Mouse (Mus musculus): ENCODE measurements around the gene Erbb2. TPM values are rescaled to one million over a fixed set of nuclear protein-coding genes. Genes with fewer than 3 reads are reported as not detected.

Erbb2 gene
- polyA plus RNA-seq, 1 experiment, result 105 TPM

DNA sequence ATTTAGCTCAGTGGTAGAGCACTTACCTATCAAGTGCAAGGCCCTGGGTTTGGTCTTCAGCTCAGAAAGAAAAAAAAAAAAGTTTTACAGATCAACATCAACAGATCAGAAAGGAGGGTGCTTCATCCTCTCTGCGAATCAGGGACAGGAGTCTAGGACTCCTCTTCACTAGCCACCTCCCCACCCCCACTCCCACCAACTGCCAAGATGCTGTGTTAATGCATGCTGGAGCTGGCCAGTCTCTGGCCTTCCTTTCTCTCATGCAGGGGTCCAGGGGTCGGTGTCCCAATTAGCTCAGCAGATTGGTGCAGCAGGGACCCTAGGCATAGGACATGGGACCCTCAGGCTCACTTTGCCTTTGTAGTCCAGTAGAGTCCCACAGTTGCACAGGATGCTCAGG is 41.7 kb upstream of the Erbb2 start:
- no peaks in the 10 kb centered on the region for H3K27me3 ChIP-seq (ENCODE audit: control insufficient read depth, insufficient read depth, low read length)
- H3K4me1 ChIP-seq (ENCODE audit: control insufficient read depth, insufficient read depth, insufficient read length, low read length), result no peaks in the 10 kb centered on the region
- TF ChIP-seq POLR2A (IDR thresholded peaks at IDR 0.05; ENCODE audit: low read depth, low read length) (no peak), CTCF (IDR thresholded peaks at IDR 0.05; ENCODE audit: extremely low read depth, insufficient read length, insufficient replicate concordance, low read depth, low read length) (no peak)
- H3K36me3 ChIP-seq (ENCODE audit: control insufficient read depth, insufficient read depth, low read length), result peaks cover 14% of the 10 kb centered on the region
- no peak overlapping the region for H3K27ac ChIP-seq (ENCODE audit: insufficient read depth, low read depth, low read length)
- WGBS, result 94% methylated on average over 2 of the region's 2 CpGs
- H3K4me3 ChIP-seq (ENCODE audit: low read depth, low read length), result no peak overlapping the region

DNA sequence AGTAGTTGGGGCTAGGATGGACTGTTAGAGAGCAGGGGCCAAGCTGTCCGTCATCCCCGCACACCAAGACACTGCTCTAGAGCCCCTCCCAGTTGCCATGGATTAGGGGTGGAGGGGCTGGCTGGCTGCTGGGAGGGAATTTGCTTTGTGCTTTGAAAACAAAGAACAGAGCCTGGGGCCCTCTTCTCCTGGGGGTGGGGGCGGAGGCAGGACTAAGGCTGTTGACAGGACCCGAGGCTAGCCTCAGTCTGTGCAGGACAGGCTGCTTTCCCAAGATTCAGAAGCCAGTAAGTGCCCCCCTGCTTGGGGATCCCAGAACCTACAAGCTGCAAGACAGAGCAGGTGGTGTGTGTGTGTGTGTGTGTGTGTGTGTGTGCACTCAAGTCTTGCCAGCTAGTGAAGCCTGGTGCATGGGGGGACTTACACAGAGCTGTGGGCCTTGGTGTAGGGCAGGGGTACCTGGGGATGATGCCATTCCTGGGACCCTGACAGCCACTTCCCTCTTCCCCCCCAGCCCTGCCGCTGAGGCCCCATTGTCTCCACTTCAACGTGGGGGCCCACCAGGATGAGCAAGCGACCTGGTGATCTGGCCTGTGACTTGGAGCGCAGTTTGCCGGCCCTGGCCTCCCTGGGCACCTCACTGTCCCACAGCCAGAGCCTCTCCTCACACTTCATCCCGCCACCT is 40.6 kb upstream of the Erbb2 start:
- Histone ChIP-seq H3K27me3 (ENCODE audit: control insufficient read depth, insufficient read depth, low read length) (no peaks in the 10 kb centered on the region), H3K4me1 (ENCODE audit: control insufficient read depth, insufficient read depth, insufficient read length, low read length) (no peaks in the 10 kb centered on the region), H3K27ac (ENCODE audit: insufficient read depth, low read depth, low read length) (no peak overlapping the region), H3K4me3 (ENCODE audit: low read depth, low read length) (no peak overlapping the region), H3K36me3 (ENCODE audit: control insufficient read depth, insufficient read depth, low read length) (peaks cover 24% of the 10 kb centered on the region)
- TF ChIP-seq CTCF (IDR thresholded peaks at IDR 0.05; ENCODE audit: extremely low read depth, insufficient read length, insufficient replicate concordance, low read depth, low read length), result no peak
- TF ChIP-seq POLR2A (IDR thresholded peaks at IDR 0.05; ENCODE audit: low read depth, low read length), result no peak
- WGBS, result 77% methylated on average over 10 of the region's 10 CpGs

DNA sequence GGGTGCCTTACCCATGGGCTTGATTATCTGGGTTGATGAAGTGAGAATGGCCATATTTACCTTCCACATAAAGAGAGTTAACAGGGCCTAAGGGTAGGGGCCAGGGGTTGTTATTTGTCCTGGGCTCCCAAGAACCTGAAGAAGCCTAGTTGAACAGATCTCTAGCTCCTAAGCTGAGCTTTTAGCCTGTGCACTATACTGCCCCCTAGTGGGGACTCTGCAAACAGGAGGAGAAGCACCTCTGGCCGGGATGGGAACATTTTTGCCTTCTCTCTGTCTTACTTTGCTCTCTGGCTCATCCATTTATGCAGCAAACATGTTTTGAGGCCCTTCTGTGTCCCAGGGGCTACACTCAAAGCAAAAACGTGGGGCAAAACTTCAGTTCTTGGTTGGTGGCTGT is 39.9 kb upstream of the Erbb2 start:
- Histone ChIP-seq H3K4me3 (ENCODE audit: low read depth, low read length) (no peak overlapping the region), H3K4me1 (ENCODE audit: control insufficient read depth, insufficient read depth, insufficient read length, low read length) (no peaks in the 10 kb centered on the region), H3K36me3 (ENCODE audit: control insufficient read depth, insufficient read depth, low read length) (peaks cover 31% of the 10 kb centered on the region), H3K27ac (ENCODE audit: insufficient read depth, low read depth, low read length) (no peak overlapping the region), H3K27me3 (ENCODE audit: control insufficient read depth, insufficient read depth, low read length) (no peaks in the 10 kb centered on the region)
- WGBS, result 6% methylated on average over 2 of the region's 2 CpGs
- TF ChIP-seq CTCF (IDR thresholded peaks at IDR 0.05; ENCODE audit: extremely low read depth, insufficient read length, insufficient replicate concordance, low read depth, low read length), result peak; percentile 90; the same call in 1 of the 2 replicates
- no peak for TF ChIP-seq POLR2A (IDR thresholded peaks at IDR 0.05; ENCODE audit: low read depth, low read length)

DNA sequence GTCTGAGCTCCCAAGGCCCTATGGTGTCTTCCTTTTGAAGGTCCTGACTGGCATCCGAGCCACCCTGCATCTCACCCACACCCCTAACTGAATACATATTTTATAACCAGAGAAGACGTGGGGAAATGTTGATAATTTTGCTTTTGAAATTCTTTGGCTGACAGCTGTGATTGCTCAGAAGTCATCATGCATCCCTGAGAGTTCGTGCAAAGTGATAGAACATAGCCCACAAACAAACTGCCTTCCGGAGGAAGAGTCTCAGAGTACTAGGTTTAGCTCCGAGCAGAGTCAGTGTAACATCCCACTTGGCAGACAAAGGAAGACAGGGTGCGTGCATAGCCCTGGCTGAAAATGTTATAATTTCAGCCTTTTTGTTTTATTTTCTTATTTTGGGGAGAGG is 39.0 kb upstream of the Erbb2 start:
- Histone ChIP-seq H3K27me3 (ENCODE audit: control insufficient read depth, insufficient read depth, low read length) (no peaks in the 10 kb centered on the region), H3K27ac (ENCODE audit: insufficient read depth, low read depth, low read length) (no peak overlapping the region), H3K4me1 (ENCODE audit: control insufficient read depth, insufficient read depth, insufficient read length, low read length) (no peaks in the 10 kb centered on the region), H3K36me3 (ENCODE audit: control insufficient read depth, insufficient read depth, low read length) (peaks cover 38% of the 10 kb centered on the region), H3K4me3 (ENCODE audit: low read depth, low read length) (no peak overlapping the region)
- TF ChIP-seq POLR2A (IDR thresholded peaks at IDR 0.05; ENCODE audit: low read depth, low read length), result no peak
- TF ChIP-seq CTCF (IDR thresholded peaks at IDR 0.05; ENCODE audit: extremely low read depth, insufficient read length, insufficient replicate concordance, low read depth, low read length), result no peak
- 92% methylated on average over 6 of the region's 6 CpGs for WGBS

DNA sequence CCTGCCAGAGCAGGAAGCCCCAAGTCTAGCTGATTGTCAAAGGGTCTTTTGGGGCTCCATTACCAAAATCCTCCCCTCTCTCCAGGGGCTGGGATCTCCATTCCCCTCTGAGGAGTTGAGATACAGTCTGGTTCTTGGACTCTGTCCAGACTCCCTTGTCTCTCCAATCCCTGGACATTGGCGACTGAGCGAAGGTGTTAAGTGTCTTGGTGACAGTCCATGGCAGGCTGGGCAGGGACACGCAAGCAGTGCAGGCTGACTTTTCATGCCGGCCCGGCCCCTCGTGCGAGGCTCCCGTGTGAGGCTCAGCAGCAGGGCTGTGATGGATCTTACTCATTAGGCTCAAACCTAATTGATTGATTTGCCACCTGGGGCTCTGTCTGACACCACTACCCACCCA is 38.0 kb upstream of the Erbb2 start:
- 90% methylated on average over 8 of the region's 8 CpGs for WGBS
- TF ChIP-seq CTCF (IDR thresholded peaks at IDR 0.05; ENCODE audit: extremely low read depth, insufficient read length, insufficient replicate concordance, low read depth, low read length) (no peak), POLR2A (IDR thresholded peaks at IDR 0.05; ENCODE audit: low read depth, low read length) (no peak)
- Histone ChIP-seq H3K4me3 (ENCODE audit: low read depth, low read length) (no peak overlapping the region), H3K27me3 (ENCODE audit: control insufficient read depth, insufficient read depth, low read length) (no peaks in the 10 kb centered on the region), H3K36me3 (ENCODE audit: control insufficient read depth, insufficient read depth, low read length) (peaks cover 48% of the 10 kb centered on the region), H3K27ac (ENCODE audit: insufficient read depth, low read depth, low read length) (no peak overlapping the region), H3K4me1 (ENCODE audit: control insufficient read depth, insufficient read depth, insufficient read length, low read length) (no peaks in the 10 kb centered on the region)

DNA sequence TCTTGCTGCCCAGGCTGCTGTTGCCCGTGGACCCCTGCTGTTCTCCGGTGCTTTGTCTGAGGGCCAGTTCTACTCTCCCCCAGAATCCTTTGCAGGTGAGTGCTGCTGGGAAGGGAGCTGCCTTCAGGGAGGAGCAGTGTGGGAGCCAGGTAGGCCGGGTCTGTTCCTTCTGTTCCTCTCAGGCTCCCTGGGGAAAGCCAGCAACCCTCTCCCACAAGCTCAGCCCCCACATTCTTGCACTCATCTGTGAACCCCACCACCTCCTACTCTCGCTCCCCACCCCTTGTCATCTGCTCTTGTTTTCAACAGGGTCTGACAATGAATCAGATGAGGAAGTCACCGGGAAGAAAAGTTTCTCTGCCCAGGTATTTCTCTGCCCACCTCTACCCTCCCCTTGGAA is 35.5 kb upstream of the Erbb2 start:
- WGBS, result 82% methylated on average over 5 of the region's 5 CpGs
- no peaks in the 10 kb centered on the region for H3K4me1 ChIP-seq (ENCODE audit: control insufficient read depth, insufficient read depth, insufficient read length, low read length)
- H3K27me3 ChIP-seq (ENCODE audit: control insufficient read depth, insufficient read depth, low read length), result no peaks in the 10 kb centered on the region
- TF ChIP-seq CTCF (IDR thresholded peaks at IDR 0.05; ENCODE audit: extremely low read depth, insufficient read length, insufficient replicate concordance, low read depth, low read length) (no peak), POLR2A (IDR thresholded peaks at IDR 0.05; ENCODE audit: low read depth, low read length) (no peak)
- no peak overlapping the region for H3K4me3 ChIP-seq (ENCODE audit: low read depth, low read length)
- H3K36me3 ChIP-seq (ENCODE audit: control insufficient read depth, insufficient read depth, low read length), result peaks cover 63% of the 10 kb centered on the region
- H3K27ac ChIP-seq (ENCODE audit: insufficient read depth, low read depth, low read length), result no peak overlapping the region

DNA sequence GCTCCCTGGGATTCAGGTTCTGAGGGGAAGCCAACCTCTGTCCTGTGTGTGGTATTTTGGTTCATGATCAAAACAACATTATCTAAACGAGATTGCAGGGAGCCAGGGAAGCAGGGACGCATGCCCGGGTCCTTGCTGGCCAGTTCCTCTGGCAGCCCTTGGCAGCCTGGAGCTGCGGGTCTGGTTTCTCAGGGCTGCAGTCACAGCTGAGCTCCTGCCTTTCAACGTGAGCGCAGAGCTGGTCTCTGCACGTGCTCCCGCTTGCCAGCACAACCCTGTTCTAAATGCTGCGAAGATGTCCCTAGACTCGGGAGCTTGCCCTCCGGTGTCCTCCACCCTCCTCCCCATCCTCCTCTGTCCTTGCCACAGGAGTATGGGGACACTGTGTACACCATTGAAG is 34.5 kb upstream of the Erbb2 start:
- no peak overlapping the region for H3K4me3 ChIP-seq (ENCODE audit: low read depth, low read length)
- H3K27me3 ChIP-seq (ENCODE audit: control insufficient read depth, insufficient read depth, low read length), result no peaks in the 10 kb centered on the region
- no peak overlapping the region for H3K27ac ChIP-seq (ENCODE audit: insufficient read depth, low read depth, low read length)
- H3K4me1 ChIP-seq (ENCODE audit: control insufficient read depth, insufficient read depth, insufficient read length, low read length), result no peaks in the 10 kb centered on the region
- TF ChIP-seq POLR2A (IDR thresholded peaks at IDR 0.05; ENCODE audit: low read depth, low read length) (no peak), CTCF (IDR thresholded peaks at IDR 0.05; ENCODE audit: extremely low read depth, insufficient read length, insufficient replicate concordance, low read depth, low read length) (no peak)
- 78% methylated on average over 11 of the region's 11 CpGs for WGBS
- H3K36me3 ChIP-seq (ENCODE audit: control insufficient read depth, insufficient read depth, low read length), result peaks cover 63% of the 10 kb centered on the region

Measured in small intestine, adult 2 months (tissue).